Mouse (Mus musculus) CD8-positive naive resting alpha-beta T cell, adult 2 months (primary cell): Measurements from ENCODE around the gene Chn1.
"Not testable (repeated sequence)": the region's sequence is repeated elsewhere in the genome, so short reads cannot be mapped to it uniquely, and the experiment has no call there.

Experiments used
- DNase-seq, 2 experiments: peaks; one replicate each; pipeline ENCODE4 v3.0.0; 2022; ENCODE audit warnings: low read depth in 2 of 2, low spot score in 2 of 2

Gene Chn1

DNA sequence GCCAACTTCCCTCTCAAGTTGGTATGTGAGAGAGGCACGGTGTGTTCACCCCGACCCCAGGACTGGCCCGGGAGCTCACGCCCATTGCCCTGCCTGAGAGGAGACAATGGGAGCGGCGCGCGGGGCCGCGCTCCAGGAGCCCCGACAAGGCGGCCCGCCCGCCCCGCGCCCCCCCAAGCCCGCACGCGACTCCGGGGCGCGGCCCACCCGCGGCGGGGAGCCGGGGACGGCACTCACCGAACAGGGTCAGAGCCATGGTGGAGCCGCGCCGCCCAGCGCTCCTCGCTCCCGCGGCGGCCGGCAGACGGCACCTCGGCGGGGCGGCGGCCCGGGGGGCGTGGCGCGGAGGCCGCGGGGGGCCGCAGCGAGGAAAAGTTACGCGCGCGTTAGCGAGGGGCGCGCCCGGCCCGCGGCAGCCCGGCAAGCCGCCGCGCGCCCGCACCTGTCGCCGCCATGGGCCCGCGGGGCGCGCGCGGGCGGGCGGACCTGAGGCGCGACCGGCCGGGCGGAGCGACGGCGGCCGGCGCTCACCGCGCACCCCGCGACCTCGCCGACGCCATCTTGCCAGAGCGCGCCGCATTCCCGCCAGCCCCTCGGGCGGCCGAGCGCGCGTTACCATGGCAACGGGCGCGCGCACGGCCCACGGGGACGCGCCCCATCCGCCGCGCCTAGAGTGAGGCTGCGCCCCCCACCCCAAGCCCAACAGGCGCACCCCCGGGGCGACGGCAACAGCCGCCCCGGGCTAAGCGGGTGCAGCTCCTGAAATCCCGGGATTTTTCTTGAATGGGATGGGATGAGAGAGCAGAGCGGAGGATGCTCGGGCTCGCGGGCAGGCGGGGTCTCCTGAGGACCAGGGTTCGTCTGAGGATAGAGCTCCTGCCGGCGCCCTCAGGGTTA lies at the start of gene Chn1:
Gene Chn1 (minus strand): TSS at position 561 of the 897 bp plus-strand sequence.
- no peak for DNase-seq

DNA sequence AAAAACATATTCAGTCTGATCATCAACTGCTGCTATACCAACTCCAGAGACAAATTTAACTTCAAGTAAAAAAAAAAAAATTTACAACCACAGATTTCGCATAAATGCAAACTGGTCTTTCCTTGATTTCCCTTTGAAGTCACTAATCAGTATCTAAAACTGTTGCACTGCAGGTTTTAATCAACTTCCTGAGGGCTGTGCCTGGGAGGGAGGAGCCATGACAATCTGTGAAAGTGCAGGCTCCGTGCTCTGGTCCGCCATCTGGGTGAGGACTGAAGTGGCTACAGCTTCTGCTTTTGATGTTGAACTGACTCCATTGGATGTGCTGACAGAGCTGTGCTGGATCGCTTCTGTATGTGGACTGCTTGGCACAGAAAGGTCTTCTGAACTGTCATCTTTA lies 43.6 kb upstream of the Chn1 start:
- no peak for DNase-seq

DNA sequence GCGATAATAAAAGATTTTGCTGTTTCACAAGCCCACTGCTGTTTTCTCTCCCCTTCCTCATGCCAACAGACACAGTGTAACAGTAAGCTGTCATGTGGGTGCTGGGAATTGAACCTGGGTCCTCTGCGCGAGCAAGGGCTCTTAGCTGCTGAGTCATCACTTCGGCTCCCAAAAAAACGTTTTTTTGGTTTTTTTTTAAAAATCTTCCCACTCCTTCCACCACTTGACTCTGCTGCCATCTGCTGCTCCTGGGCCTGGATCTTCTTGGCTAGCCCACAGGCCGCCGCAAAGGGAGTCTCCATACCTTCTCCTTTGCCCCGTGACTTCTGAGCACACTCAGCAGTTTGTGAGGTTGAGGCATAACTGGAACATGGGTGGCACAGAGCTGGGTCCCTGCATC lies 32.5 kb upstream of the Chn1 start:
- no peak for DNase-seq

DNA sequence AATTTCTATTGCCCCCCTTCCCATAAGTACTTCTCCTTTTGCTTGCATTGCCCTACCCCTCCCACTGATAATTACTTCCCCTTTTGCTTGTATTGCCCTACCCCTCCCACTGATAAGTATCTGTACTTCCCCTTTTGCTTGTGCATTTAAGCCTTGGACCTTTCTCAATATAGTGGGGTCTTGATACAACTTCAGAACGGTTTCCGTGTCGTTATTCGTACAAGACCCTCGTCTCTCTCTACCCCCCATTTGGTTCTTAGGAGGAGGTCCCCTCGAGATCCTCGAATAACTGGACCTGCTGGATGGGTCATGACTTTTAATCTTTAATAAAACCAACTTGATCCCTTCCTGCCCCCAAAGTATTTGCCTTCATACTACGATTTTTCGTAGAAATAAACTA lies 25.0 kb upstream of the Chn1 start:
- DNase-seq: not testable (repeated sequence)

DNA sequence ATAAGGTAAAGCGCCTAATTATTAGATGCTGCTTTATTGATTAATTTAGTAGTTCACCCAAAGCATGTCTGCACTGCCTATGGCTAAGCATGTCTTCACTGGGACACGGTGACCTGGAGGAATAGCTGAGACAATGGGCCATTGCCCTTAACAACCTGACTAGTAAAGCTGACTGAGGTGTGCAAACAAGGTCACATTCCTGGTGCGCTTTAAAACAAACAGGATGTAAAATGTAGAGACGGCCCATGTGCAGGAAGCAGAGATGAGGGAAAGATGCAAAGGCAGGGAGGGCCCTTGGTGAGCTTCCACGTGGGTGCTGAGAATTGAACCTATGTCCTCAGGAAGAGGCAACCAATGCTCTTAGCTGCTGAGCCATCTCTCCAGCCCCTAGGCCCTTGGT lies 23.6 kb upstream of the Chn1 start:
- no peak for DNase-seq

DNA sequence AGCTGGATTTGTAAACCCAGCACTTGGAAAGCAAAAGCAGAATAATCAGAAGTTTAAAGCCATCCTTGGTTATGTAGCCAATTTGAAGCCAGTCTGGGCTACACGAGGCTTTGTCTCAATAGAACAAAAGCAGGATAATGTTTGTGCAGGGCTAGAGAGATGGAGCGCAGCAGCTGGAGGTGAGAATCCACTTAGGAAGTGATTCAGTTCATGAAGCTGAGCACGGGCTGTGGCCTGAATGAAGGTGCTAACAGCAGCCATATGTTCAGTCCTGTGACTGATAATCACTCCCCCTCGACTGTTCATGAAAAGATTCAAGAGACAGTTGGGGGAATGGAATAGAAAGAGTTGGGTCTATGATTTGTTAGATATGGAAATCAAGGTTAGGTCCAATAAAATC lies 23.0 kb upstream of the Chn1 start:
- DNase-seq: no peak

DNA sequence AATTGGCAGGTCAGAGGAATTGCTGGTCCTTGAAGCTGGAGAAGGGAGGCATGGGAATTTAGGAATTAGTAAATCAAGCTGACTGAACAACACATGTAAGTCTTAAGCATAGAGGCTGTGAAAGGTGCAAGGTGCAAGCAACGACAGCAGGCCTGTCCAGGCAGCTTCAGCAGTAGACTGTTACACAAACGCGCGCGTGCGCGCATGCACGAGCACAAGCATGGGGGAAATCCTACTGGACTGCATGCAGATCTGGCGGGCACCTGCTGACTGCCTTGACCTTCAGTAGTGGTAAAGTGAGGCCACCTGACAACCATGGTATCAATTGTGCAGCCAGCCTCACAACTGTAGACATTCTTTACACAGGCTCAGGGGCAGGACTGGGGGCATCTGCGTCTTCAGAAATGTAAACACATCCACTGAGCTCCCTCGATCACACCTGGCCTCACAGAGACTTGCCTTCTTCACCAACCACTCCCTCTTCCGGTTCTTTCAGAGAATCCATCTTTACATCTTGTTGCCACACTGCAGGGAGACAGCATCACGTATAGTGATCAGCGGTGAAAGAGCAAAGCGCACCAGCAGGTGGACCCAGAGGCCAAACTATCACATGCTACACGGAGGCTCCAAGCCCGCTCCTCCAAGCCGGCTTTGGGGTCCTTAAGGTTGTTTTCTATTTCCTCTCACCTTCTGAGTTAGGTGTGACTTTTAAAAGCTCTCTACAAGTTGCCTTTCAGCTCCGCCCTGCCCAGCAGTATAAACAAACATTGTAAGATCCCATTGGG lies 16.9 kb upstream of the Chn1 start:
- no peak for DNase-seq

DNA sequence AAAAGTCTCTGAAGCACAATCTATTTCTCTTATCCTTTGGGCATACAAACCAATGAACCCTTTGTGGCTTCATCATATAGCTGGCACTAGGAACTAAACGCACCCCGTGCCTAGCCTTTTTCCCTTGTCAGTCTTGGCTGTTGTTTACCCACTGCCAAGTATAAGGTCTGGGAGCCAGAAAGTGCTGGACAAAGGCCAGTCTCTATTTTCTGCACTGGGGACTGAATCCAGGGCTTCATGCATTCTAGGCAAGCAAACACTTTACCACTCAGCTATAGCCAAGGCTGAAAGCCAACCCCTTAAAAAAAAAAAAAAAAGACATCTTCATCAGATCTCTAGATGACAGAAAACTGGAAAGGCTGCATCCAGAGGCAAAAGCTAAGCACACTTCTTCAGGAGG lies 15.2 kb upstream of the Chn1 start:
- DNase-seq: no peak

DNA sequence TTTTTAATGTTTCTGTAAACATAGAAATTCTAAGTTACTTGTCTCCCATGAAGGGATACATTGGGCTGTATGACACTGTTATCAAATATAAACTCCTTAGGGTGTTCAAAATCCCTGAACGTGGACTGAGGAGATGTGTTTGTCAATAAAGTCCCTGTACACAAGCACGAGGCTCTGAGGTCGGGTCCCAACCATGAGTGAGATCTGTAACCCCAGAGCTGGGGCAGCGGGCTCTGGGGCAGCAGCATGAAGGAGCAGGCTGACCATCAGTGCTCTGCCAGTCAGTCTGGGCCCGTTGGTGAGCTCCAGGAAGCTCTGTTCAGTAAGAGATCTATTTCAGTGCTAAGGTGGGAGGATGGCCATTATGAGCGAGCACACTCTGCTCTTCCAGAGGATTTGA lies 13.2 kb upstream of the Chn1 start:
- DNase-seq: no peak

DNA sequence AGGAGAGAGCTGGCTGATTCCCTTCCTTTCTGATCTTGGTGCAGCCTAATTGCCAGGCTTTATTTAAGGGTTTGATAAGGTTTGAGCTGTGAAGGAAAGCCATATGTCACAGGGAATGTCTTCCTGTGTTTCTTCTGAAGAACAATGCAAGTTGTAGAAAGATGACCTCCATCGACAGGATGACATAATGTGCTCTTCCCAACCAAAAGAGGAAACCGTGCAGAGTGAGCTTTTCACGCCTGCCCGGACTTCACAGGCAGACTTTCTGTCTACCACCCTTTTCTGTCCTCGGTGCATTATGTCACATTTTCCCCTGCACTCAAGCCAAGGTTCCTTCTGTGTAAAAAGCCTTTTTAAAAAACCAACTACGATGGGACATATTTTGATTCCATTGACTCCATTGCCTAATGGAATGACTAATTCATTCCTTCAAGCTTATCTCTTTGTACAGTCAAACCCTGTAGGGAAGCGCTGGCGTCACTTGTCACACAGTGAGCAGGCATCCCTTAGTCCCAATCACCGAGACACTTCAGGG lies 7.3 kb upstream of the Chn1 start:
- DNase-seq: no peak

DNA sequence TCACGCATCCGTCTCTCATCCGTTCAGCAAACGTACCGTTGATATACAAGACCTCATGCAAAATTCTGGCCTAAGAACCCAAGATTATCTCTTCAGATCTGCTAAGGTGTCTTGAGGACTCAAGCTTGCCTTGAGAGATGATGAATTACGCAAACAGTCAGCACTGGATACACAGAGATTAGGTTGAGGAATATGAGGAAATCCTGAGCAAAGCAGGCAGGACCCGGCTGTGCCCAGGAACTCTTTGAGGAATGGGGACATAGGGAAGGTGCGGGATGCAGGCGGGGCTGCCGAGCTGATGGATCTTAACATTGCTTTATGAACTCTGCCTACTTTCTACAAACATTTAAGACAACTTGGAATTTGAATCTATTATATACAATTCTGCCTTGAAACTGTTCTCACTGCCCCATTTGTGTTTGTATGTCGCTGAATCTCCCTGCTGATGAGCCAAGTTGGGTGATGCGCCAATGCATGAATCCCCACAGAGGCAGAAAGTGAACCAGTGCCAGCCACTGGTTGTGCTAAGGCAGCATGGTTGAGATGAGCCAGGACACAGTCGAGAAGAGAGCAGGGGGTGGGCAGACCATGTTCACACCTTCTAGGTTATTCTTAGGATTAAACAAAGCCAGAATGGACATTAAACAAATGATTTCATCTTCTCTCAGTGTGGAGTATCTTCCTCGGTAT lies 5.3 kb upstream of the Chn1 start:
- DNase-seq: no peak

DNA sequence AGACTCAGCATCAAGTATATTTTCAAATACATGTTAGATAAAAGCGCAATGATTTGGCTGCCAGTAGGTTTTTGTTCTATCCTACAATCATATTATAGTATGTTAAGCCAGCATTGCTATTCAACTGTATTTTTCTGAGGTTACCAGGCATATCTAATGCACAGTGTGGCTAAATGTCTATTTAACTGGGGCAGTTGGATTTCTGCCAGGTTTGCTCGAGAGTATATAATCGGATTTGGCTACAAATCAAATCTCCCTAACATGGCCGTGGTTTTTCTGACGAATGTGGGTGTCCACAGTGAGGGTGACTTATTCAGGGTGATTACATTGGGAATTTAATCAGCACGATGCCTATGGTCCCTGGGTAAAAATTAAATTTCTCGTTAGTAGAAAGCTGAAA lies 4.7 kb upstream of the Chn1 start:
- DNase-seq: no peak

DNA sequence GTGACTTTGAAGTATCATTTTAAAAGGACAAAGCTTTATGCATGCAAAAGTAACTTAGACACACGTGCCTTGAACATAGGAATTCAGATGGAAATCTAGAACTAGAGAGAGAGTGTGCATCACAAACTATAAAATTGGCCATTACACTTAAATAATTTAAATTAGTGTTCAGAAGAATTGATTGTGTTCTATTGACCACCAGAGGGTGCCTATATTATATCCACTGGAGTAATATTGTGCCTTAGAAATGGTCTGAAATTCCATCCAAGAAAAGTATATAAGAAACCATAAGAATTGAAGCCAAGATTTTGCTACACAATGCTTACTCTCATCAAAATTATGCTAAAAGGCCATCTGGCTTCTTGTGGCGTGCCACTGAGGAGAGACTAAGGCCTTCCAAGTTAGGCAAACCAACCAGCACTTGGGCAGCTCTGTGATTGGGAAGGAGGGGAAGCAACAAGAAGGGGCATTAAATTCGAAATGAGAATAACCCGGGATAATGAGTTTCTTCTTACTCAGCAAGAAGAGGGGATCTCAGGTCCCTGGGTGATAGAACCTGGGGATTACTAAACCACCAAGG lies 4.0 kb upstream of the Chn1 start:
- no peak for DNase-seq

DNA sequence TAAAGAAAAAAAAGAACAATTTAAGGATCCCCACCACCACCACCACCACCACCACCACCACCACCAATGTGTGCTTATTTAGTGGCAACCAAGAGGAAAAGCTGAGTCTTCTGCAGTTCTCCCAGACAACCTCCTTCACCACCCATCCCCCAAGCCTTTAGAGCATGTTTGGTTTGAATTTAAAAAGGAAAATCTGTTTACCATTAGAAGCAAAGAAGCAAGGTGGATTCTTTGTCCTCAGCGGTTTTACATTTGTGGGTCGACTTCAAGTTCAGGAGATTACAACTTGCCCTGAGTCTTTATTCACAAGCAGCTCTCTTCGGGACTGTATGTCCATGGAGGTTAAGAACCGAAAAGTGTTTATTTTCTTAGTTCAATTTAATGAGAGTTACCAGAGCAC lies 1.8 kb upstream of the Chn1 start:
- no peak for DNase-seq

DNA sequence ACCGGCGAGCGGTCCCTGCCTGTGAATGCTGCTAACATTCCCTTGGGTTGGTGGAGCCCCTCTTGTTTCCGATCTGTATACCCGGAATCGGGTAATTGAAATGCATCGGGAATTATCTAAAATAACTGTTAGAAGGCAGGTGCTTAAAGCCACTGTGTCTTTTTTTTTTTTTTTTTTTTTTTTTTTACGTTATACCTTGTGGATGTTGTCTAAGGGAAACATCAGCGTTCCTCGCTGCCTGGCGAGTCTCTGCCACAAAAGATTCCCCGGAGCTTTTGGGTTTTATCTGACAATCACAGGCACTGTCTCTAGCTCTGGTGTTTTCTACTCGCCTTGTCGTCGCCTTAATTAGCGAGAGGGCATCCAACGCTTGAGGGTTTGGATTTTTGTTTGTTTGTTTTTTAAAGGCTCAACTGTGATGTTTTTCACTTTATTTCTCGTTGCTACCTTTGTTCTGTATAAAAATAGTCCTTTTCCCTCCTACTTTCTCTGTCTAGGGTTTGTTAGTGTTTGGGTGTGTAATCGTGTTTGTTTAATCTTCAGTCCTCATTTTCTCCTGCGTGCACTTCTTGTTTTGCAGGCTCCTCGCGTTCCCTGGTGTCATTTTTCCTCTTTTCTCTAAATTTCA lies 651 bp upstream of the Chn1 start:
- no peak for DNase-seq

DNA sequence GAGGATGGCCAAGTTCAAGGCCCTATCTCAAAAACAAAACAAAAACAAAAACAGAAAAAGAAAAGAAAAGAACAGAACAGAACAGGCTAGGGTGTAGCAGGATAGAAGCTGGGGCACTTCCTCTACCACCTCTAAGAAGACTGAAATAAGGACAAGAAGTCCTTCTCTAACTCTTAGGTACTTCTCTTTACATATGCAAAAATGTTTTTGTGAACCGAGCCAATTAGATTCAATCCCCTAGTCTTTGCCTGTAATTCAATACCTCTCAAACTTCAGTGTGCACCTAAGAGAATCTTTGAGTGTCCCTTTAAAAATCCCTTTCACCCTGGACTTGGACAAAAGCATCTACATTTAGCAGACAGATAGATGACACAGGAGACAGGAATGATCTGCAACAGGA lies 2.2 kb downstream of the Chn1 start:
- no peak for DNase-seq

DNA sequence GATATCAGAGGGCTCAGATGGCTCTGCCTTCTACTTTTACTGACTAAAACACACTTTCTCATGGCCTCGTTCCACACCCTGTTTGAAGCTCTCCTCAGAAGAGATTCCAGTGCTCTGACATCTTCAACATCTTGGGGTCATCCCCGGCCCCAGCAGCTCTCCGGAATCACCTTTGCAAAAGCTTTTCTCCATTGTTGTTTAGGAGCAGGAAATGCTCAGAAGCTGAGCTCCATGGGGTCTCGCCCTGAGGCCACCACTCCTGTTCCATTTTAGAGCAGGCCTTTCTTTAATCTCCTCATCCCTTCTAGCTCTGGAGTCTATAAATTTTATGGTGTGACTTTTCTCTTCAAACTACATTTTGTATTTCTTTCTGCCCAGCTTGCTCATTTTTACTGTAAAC lies 6.5 kb downstream of the Chn1 start:
- DNase-seq: no peak

DNA sequence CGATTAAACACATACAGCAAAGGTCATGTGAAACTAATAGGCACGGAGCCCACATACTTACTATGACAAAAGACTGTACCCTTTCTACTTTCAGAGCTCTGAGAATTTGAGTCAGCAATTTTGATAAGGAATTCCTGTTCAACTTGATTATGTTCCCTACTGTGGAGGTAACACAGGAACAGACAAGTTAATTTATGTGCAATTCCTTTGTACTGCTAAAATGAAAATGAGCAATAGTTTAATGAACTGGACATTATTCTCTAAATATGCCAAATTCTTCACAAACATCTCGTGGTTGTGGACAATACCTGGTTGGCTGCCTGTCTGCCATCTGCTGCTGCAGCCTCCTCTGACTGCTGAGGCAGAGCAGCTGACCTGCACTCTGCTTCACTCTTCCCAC lies 11.6 kb downstream of the Chn1 start:
- no peak for DNase-seq

DNA sequence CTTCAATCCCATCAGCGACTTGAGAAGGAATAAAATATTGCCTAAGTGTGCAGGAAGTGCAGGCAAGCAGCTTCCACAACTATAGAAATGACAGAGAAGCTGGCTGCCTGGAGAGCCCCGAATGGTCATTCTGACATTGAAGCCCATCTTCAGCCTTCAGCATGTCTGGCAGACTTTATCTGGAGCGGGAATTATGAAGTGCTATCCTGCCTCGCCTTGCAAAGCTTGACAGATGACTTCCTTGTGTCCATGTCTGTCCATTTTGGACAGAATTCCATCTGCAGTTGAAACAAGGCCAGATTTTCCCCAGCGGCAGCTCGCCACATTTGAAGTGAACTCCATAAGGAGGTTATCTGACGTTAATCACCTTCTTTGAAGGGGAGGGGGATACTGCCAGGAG lies 15.2 kb downstream of the Chn1 start:
- DNase-seq: no peak

DNA sequence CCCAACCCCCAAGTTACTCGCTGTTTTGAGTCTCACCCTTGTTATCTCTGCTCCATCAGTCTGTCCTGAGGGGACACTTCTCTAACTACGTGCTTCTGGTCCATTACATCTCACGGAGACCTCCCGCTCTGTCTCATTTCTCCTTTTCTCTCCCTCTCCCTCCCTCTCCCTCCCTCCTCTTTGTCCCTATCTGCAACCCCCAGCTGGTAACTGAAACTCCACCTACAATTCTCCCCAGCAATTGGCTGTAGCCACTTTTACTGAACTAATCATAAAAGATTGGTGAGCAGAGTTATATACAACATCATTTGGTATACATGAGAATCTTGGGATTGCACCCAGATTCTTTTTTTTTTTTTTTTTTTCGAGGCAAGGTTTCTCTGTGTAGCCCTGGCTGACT lies 16.1 kb downstream of the Chn1 start:
- DNase-seq: no peak

DNA sequence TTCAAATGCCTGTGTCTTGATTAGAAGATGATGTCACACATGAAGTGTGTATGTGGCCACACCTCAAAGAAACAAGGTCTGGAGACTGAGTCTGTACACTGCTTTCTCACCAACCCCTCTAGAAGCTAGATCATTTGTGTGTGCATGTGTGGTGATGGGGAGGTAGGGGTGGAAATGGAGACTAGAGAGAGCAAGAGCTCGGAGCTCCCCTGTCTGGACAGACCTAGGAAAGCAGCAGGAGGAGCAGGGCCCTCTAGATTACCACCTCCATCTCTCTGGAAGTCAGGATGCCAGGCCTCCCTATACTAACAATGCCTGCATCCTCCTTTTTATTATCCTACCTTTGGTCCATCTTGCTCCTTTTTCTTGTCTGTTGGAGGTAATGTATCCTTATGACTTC lies 27.8 kb downstream of the Chn1 start:
- DNase-seq: no peak
